Mouse (Mus musculus) spleen, postnatal 36 days (tissue): ENCODE measurements around the gene BC048679.
"Not testable (repeated sequence)": the region's sequence is repeated elsewhere in the genome, so short reads cannot be mapped to it uniquely, and the experiment has no call there.

Experiments used
- DNase-seq, 2 experiments: peaks; one replicate each; pipeline ENCODE4 v3.0.0; 2022; ENCODE audit warnings: low spot score in 2 of 2, mixed read lengths in 1 of 2

The BC048679 gene

GRCm38 (mm10) chr7:81478261-81478660 is 19.8 kb downstream of the BC048679 start:
- not testable (repeated sequence) for DNase-seq

GRCm38 (mm10) chr7:81476833-81477232 is 21.2 kb downstream of the BC048679 start:
- DNase-seq: no peak

- DNase-seq: no peak
Observed at GRCm38 (mm10) chr7:81475221-81475620, 22.9 kb downstream of the BC048679 start.

GRCm38 (mm10) chr7:81464906-81465450 is 33.1 kb downstream of the BC048679 start:
- no peak for DNase-seq

GRCm38 (mm10) chr7:81464116-81464515 is 34.0 kb downstream of the BC048679 start:
- DNase-seq: no peak

GRCm38 (mm10) chr7:81462815-81463214 is 35.3 kb downstream of the BC048679 start:
- DNase-seq: no peak

- no peak for DNase-seq
Observed at GRCm38 (mm10) chr7:81455155-81455651, 42.9 kb downstream of the BC048679 start, which contains the start of gene Cpeb1. Gene Cpeb1, minus strand, starts transcription at chr7:81455465.

- DNase-seq: no peak
Observed at GRCm38 (mm10) chr7:81454331-81455039, 43.6 kb downstream of the BC048679 start.

- DNase-seq: no peak
Observed at GRCm38 (mm10) chr7:81453443-81454274, 44.4 kb downstream of the BC048679 start.

GRCm38 (mm10) chr7:81452971-81453441 is 45.1 kb downstream of the BC048679 start:
- no peak for DNase-seq
